Mouse (Mus musculus) heart, postnatal 10 days (tissue): Measurements from ENCODE around the gene Bptf. TPM values are rescaled to one million over a fixed set of nuclear protein-coding genes. Genes with fewer than 3 reads are reported as not detected.
"Not testable (repeated sequence)": the region's sequence is repeated elsewhere in the genome, so short reads cannot be mapped to it uniquely, and the experiment has no call there.

ENCODE experiments used
- DNase-seq, 2 experiments: peaks; one replicate each; pipeline ENCODE4 v3.0.0; 2021
- intact Hi-C: fragments of 180-260 bp; cut with DNase I; formaldehyde crosslinking; loops from one replicate; pipeline ENCODE4 v1.15.1; 2025
- total RNA-seq, 2 experiments: library from RNA; stranded (reverse); gene quantifications; 2 replicates each; pipeline ENCODE4 v1.2.3; 2021

Gene Bptf
- total RNA-seq, 2 experiments from 2014 or later, result 35.5 to 40.9 TPM

DNA sequence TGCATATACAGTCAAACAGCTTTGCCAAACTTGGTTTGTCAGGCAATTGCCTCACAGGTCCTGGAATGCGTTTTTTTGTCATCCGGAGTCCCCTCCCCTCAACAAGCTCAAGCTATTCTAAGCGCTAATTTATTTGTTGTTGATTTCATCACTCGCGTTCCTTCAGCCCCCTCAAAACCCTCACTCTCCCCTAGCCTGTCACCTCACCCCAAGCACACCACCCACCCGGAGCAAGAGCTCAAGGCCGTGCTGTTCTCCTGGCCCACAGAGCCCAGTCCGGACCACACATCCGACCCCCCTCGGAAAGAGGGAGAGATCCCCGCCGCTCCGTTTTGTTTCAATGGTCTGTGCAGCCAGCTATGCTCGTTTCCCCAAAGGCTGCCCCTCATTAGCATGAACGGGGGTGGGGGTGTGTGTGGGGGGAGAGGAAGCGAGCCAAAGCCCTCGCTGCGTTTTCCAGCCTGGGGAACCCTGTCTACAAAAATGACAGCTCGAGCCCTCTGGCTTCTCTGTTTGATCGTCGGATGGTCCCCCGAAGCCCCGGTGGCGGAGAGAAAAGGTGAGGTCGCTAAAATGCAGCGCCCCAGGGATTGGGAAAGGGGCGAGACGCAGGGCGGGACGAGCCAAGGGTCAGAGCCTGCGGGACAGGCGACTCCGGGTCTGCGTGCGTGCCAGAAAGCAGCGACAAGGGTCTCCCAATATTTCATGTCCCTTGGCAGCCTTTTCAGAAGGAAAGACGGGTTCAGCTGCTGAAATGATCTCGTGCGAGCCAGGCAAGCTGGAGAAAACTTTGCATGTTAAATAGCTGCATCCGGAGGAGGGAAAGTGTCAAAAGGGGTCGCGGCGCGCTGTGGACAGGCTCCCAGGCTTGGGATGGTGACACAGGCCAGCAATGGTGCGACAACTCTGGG is 106.3 kb downstream of the Bptf start, which contains the start of gene 1810010H24Rik:
TSS of gene 1810010H24Rik (plus strand) at position 271 of the 911 bp plus-strand sequence.
- intact Hi-C loops, result no loop called here
- DNase-seq, result peak; percentile 45 to 61

DNA sequence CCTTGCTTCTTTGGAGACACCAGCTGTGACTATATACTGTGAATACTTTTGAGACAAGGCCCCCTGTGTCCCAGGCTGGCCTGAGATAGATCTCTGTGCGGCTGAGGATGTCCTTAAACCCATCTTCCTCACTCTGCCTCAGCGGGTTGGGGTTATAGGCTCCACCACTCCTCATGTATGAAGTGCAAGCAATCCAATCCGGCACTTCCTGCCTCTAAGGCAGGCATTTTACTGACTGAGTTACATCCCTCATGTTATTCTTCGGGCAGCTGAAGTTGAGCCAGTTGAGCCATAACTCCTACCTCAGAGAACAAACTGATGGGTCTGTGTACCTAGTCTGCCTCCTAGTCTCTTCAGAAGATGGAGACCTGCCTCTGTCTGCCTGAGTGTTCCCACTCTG is 107.5 kb downstream of the Bptf start:
- intact Hi-C loops, result no loop called here
- no peak for DNase-seq

DNA sequence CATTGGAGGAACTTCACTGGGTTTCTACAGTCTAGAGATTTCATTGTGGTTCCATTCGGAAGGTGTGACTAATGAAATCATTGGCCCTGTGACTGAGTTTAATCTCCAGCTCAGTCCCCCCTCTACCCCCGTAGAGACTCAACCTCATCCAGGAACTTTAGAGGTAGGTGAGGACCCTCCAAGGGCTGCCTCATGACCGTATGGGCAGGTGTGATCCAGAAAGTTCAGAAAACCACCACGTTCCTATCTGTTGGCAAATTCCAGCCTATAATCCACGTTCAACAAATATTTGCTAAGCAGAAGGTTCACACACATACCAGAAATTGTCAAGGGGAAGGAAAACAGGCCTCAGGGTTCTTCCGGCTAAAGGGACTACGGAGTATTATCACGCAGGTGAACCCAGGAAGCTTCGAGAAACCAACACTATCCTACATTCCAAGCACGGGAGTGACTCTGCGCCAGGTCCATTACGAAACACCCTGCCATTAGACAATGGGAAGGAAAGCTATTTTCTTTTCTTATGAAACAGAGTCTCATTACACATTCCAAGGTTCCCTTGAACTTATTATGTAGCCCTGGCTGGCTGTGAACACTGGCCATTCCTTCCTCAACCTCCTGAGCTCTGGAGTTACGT is 109.8 kb downstream of the Bptf start:
- intact Hi-C loops, result no loop called here
- no peak for DNase-seq

DNA sequence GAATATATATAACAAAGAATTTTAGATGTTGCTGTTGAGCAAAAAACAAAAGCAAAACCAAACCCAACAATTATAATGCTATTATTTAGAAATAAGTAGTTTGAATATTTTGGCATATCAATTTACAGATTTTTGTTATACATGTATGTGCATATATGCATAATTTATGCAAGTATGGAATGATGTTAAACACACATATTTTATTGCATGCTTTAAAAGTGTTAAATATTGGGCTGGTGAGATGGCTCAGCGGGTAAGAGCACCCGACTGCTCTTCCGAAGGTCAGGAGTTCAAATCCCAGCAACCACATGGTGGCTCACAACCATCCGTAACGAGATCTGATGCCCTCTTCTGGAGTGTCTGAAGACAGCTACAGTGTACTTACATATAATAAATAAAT is 112.2 kb downstream of the Bptf start:
- intact Hi-C loops, DNase-seq: not testable (repeated sequence)

DNA sequence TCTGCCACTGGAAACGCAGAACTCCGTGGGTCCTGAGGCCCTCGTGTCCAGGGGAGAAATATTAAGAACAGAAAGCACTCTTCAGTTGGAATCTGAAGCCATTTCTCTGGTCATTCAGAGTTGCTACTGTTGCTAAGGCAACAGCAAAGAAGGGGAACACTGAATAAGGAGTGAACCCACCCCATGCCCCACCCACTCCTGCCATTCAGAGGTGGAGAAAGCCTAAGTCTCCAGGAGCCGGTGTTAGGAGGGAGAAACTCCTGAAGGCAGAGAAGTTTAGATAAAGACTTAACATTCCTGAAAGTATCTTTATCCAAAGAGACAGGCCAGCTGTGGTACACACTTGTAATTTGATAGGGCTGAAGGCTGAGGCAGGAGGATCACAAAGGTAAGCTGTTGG is 112.6 kb downstream of the Bptf start:
- DNase-seq, result no peak
- intact Hi-C loops, result no loop called here

DNA sequence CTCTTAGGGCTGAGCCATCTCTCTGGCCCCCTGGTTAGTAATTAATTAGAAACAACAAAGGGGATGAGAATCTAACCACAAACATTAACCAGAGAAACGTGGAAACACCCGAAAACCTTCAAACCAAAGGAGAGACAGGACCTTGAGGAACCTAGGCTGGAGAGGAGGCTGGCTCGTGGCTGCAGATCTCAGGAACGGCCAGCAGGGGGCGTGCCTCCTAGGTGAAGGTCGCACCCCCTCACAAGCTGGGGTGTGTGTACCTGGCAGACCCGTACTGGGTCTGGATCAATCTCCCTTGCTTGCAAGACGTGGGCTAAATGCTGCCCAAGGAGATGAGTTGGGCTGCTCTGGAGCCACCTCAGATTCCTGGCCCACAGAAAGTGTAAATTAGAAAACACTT is 113.3 kb downstream of the Bptf start:
- intact Hi-C loops, result no loop called here

DNA sequence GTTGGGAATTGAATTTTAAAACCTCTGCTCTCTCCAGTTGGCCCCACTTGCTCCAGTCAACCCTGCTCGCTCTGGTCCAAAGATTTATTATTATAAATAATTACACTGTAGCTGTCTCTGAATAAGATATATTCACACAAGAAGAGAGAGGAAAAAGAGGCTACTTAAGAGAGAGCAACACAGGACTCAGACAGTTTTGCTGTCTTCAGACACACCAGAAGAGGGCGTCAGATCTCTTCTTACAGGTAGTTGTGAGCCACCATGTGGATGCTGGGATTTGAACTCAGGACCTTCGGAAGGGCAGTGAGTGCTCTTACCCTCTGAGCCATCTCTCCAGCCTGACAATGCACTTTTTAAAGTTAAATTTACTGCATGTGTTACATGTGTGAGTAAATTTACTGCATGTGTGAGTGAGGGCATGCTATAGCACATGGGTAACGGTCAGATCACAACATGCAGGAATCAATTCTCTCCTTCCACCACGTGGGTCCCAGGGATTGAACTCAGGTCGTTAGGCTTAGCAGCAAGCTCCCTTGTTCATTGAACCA is 114.5 kb downstream of the Bptf start:
- no peak for DNase-seq
- intact Hi-C loops, result no loop called here

More for the DNA sequence above, 113.3 kb downstream of the Bptf start:
- no peak for DNase-seq

DNA sequence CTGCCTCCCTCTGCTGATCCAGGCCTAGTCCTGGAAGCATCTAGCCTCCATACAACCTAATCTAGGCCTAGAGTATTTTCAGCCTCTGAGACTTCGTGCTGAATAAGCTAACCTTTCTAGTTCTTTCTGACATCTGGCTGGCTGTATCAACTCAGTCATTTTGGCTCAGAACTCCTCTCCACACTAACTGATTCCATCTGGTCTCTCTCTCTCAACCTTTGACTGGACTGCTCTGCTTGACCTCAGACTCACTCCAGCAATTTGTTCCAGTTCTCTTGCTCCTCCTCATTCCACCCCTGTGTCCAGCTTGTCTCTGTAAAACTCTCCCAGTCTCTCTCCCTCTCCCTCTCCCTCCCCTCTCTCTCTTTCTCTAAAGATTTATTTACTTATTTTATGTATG is 115.0 kb downstream of the Bptf start:
- intact Hi-C loops, result no loop called here

DNA sequence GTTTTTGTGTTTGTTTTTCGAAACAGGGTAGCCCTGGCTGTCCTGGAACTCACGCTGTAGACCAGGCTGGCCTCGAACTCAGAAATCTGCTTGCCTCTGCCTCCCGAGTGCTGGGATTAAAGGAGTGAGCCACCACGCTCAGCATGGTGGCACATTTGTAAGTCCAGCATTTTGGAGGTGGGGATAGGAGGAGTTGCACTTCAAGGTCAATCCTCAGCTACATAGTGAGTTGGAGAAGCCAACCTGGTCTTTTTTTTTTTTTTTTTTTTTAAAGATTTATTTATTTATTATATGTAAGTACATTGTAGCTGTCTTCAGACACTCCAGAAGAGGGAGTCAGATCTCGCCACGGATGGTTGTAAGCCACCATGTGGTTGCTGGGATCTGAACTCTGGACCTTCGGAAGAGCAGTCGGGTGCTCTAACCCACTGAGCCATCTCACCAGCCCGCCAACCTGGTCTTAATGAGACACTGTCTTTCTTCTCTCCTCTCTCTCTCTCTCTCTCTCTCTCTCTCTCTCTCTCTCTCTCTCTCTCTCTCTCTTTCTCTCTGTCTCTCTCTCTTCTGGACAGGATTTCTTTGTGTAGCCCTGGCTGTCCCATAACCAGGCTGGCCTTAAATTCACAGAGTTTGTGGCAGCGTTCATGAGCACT is 116.3 kb downstream of the Bptf start:
- DNase-seq, intact Hi-C loops: not testable (repeated sequence)

More for the DNA sequence above, 115.0 kb downstream of the Bptf start:
- no peak for DNase-seq

DNA sequence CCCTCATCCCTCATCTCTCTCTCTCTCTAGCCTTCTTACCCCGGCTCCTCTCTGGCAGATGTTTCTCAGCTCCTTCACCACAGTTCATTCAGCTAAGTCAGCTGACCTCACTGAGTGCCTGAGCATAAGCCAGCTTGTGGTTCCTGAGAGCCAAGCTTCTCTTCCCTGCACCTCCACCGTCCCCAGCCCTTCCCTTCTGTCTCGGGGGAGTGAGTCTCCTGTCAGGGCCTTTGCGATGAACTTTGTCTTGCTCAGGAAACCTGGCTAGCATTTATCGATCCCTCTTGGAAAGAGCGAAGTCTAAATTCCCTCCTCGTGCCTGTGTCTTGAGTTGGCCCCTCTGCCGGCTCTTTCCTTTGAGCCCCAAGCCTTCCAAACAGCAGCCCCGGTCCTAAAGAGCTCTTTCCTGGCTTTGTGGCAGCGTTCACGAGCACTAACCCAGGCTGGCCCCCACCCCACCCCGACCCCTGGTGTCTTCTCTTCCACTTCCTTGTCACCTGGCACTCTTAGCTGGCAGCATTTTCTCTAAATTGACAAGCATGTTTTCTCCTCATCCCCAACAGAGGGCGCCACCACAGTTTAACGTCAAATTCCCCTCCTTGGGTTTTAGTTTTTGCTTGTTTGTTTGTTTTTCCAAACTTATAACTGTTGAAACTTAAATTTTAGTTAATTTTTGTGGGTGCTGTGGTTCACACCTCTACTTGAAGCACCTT is 117.2 kb downstream of the Bptf start:
- intact Hi-C loops, result no loop called here
- DNase-seq, result peak in 1 of 2 experiments; percentile 37

DNA sequence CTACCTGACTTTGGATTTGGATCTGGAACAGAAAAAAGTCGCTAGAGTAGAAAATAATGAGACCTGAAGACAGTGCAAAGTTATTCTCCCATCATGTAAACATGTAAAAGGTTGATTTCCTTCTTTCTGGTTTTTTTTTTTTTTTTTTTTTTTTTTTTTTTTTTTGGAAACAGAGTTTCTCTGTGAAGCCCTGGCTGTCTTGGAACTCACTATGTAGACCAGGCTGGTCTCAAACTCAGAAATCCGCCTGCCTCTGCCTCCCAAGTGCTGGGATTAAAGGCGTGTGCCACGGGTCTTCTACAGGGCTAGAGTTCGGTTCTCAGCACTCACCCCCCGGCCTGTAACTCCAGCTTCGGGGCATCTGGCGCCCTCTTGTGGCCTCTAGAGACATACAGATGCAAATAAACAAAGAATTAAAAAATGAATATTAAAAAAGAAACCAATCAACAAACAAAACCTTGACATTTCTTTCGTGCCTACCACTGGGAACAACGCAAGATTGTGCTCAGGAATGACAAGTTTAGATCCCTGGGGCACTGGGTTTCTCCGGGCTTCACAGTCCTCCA is 117.8 kb downstream of the Bptf start:
- intact Hi-C loops, result no loop called here
- DNase-seq, result no peak

DNA sequence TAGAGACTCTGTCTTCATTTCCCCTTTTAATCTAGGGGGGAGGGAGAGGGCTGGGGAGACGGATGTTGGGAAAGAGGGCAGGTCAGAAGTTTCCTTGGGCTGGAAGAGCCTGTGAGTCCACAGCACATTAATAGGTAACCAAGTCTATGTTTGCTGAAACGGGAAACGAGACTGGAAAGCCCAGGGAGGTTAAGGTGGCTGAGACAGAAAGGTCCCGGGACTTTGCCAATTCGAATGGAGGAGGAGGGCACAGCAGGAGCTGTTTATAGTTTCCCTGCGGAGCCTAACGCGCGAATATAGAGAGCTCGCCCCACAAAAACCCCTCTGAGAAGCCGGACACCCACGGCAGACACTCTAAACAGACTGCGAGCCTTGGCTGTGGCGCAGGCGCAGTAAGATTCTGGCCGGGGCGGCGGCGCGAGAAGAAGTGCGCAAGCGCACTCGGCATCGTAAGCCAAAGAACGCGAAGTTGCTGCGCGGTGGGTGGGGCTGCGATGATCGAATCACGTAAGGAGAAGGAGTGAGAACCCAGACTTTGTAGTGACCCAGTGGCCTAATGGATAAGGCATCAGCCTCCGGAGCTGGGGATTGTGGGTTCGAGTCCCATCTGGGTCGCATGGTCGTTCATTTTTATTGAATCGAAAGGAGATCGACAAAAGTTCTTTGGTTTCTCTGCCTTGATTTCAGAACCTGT is 119.5 kb downstream of the Bptf start:
- intact Hi-C loops, result no loop called here
- DNase-seq, result peak; percentile 99

DNA sequence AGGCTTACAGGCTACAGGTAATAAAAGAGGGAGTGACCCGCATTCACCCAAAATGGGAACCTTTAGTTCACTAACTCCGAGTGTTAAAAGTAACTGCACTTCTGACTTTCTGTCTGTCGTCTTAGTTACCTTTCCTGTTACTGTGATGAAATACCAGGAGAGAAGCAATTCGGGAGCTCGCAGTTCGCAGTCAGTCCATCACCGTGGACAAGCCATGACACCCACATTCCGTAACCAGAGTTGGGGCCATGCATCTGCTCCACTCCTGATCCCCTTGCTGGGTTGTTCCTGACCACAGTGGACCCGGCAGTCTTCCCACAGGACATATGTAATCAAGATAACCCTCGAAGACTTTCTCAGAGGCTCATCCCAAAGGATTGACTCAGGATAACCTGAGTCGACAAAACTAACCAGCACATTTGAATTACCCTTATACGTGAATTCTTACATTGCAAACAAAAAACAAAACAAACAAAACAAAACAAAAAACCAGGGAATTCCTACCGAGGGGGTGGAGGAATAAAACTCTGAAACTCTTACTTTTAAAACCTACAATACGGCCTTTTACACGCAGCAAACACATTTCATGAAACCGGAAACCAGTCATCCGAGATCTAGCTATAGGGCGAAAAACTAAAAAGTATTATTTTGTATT is 120.1 kb downstream of the Bptf start:
- intact Hi-C loops, result no loop called here
- DNase-seq, result no peak

DNA sequence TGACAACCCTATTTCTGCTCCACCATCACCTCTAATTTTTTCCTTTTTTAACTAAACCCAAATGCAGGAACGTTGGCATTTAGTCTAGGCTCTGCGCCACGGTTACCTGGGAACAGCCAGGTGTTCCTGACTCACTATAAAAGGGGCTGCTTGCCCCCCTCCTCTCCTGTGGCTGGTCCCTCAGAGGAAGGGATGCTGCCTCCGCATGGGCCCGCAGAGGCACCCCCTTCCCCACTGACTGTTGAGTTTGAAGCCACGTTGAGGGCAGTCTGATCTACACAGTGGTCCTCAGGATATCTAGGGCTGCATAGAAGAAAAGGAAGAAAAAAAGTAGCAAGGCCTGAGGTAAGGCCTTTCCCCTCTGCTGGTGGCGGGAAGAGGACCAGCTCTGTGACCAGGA is 120.8 kb downstream of the Bptf start:
- no peak for DNase-seq
- intact Hi-C loops, result no loop called here

DNA sequence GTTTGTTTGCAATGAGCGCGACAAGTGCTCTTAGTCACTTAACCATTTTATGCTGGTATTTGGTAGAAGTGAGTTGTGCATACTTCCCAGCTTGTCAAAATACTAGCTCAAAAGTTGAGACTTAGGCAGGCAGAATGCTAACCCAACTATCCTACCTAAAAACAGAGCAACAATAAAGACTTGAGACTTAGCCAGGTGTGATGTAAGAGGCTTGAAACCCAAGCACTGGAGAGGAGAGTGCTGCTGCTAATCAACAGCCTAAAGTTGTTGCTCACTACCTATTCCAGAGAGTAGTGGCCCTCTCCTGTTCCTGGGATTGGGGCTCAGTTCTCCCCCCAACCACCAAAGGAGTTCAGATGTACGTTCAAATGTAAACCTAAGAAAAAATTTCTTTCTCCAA is 121.5 kb downstream of the Bptf start:
- intact Hi-C loops, result no loop called here
- no peak for DNase-seq

DNA sequence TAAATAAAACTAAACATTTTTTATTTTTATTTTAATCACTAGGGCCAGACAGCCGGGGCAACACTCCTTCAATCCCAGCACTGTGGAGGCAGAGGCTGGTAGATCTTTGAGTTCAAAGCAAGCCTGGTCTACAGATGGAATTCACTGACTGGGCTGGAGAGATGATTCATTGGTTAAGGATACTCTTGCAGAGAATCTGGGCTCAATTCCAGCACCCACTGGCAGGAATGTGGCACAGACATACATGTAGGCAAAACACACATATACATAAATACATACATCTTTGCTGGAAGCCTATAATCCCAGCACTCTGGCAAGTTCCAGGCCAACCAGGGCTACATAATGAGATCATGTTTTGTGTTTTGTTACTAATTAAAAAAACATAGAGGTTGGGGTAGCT is 126.4 kb downstream of the Bptf start:
- intact Hi-C loops, result no loop called here
- no peak for DNase-seq

DNA sequence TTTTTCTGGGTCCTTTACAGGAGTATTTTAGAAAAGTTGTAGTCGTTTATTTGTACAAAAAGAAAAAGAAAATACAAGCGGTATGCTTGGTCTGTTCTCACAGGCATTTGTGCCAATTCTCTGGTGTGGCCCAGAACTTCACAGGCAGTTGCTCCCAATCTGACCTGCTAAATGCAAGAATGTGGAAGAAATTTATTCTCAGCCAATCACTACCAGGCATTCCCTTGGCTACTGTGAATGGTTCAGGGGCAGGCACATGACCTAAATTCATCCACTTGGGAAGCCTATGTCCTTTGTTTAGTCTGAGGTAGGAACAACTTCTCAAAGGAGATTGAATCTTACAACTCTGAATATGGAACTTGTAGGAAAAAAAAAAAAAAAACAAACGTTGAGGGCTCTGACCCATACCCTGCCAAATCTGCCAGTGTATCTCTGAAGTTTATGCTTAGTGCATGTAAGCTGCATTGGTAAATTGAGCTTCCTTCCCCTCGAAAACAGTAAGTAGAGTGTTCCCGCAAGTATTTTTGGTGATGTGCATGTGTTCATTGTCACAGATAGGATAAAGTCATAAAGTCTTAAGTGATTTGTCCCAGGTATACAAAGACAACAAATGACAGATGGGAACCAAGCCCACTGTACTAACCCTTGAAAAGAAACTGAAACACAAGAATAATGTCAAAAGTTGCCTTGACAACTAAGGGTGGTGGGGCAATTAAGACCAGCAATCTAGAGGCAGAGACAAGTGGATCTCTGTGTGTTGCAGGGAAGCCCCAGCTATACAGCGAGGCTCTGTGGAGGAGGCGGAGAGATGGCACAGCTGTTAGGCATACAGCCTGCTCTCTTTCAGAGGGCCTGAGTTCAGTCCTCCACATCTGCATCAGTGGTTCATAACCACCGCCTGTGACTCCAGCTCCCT is 129.9 kb downstream of the Bptf start:
- peak in 1 of 2 experiments; percentile 55 for DNase-seq
- intact Hi-C loops, result no loop called here

DNA sequence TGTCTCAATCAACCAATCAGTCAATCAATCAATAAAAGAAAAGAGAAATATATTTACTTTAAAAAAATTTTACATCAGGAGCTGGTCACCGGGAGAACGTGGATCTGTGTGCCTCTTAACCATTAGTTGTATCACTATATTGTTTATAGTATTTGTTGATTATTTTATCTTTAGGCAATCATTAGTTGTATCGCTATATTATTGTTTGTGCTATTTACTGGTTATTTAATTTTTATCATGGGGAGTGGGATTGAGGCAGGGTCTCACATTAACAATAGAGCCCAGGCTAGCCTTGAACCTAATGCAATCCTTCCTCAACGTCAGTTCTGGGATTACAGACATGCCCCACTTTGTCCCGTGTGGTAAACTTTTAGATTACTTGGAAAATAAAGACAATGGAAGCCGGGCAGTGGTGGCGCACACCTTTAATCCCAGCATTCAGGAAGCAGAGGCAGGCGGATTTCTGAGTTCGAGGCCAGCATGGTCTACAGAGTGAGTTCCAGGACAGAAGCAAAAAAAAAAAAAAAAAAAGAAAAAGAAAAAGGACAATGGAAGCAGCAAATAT is 131.9 kb downstream of the Bptf start:
- intact Hi-C loops, result loop anchor here (5.0 kb wide), 1 partner anchor 132 kb away; the partner anchor contains the start of gene Bptf
- no peak for DNase-seq
